Mouse (Mus musculus) embryonic fibroblast, embryonic 13.5 days (primary cell): ENCODE results near the gene Psmg4. TPM values are rescaled to one million over a fixed set of nuclear protein-coding genes. Genes with fewer than 3 reads are reported as not detected.

Experiments used
- H3K27ac ChIP-seq: 2 replicates; pipeline ENCODE4 v1.5.1; 2012; ENCODE audit warnings: low read length, control low read depth, inconsistent platforms; ENCODE audit not compliant: insufficient read depth
- H3K4me1 ChIP-seq: 2 replicates; pipeline ENCODE4 v1.6.1; 2011; ENCODE audit warnings: low read length; ENCODE audit not compliant: control insufficient read depth, insufficient read depth
- H3K4me3 ChIP-seq: 2 replicates; pipeline ENCODE4 v1.5.1; 2011; ENCODE audit warnings: mild to moderate bottlenecking, control low read depth, low read length; ENCODE audit not compliant: insufficient read depth
- CTCF ChIP-seq: IDR thresholded peaks from 2 replicates; pipeline ENCODE4 v1.5.1; 2011; ENCODE audit warnings: mild to moderate bottlenecking, control low read depth, low read length, moderate library complexity, borderline replicate concordance; ENCODE audit not compliant: insufficient read depth
- POLR2A ChIP-seq: IDR thresholded peaks from 2 replicates; pipeline ENCODE4 v1.6.1; 2011; ENCODE audit warnings: low read depth, mild to moderate bottlenecking, control low read depth, low read length, moderate library complexity
- polyA plus RNA-seq: library from polyadenylated mRNA; stranded (reverse); fragments of >200 nt; gene quantifications from 2 replicates; pipeline ENCODE4 v1.2.4, GENCODE M21; 2011; ENCODE audit warnings: low read depth; ENCODE audit not compliant: missing spikeins, insufficient read length

The Psmg4 gene
- polyA plus RNA-seq, 1 experiment: 18.5 TPM

DNA sequence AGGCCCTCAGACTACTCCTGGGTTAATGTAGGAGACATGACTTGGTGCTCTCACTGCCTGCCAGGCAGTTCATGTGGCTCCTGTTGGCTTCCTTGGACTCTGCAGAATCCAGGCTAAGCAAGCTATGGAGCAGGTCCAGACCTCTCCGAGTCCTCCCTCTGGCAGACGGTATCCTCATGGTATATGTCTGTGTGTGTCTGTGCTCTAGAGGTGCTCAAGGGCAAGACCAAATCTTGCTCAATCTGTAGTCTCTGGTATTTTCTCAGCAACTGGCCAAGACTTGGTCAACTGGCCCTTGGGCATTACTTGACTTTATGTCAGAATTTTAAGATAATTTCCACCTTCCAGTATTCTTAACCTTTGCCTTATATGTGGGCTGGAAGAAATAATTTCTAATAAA is 22.6 kb downstream of the Psmg4 start:
- TF ChIP-seq POLR2A: no peak
- TF ChIP-seq CTCF: no peak

DNA sequence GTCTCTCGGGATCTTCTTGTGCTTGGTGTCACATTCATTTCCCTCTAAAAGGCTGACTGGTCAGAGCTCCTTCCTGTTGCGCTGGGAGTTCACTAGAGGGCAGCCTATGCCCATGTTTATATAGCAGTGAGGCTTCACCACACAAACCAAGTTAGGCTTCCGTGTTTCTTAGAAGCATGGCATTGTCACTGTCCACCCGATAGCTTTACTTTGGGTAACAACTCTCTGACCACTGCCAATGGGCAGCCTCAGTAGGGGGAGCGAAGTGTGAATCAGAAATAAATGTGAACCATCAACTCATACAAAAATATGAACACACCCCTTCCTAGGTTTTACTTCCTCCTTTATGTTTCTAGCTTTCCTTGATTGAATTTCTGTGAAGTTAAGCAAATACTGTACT is 24.8 kb downstream of the Psmg4 start:
- TF ChIP-seq POLR2A (no peak), CTCF (peak; percentile 69; the same call in 1 of the 2 replicates)
- Histone ChIP-seq H3K4me3 (no peak overlapping the region), H3K4me1 (peaks cover 2% of the 10 kb centered on the region; the same call in 1 of the 2 replicates), H3K27ac (no peak overlapping the region)

More for the DNA sequence above, 22.6 kb downstream of the Psmg4 start:
- Histone ChIP-seq H3K4me3 (no peak overlapping the region), H3K27ac (no peak overlapping the region), H3K4me1 (no peaks in the 10 kb centered on the region; the same call in 1 of the 2 replicates)

DNA sequence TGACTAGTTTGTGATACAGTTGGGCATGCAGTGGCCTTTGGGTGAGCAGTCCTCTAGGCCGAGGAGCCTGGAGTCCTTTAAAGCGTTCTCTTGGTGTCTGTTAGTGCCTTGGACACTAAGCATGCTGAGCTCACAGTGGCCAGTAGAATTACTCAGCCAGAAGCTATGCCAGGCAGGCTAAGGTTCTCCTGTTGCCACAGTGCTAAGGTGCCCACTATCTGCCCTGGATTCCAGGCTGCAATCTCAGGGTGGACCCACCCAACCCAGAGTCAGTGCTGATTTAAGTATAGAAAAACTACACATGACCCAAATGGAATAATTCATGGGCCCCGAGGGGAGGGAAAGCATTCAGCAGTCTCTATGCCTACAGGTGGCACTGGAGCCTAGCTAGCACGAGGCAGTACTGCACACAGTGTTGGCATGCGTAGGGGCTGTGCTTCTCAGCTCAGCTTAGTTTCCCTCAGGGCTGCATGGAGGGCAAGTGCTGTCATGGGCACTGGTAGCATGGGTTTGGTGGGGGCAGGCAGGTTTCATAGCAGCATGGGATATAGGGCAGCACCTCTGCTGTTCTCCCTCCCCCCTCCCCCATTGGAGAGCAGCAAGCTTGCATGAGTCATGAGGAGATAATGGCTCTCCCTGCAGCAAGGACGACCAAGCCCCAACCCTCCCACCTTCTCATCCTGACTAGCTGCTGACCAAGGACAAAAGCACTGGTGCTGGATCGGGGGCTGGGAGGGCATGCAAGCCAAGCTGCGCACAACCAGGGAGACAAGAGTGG is 29.8 kb downstream of the Psmg4 start:
- H3K27ac ChIP-seq: no peak overlapping the region
- no peak overlapping the region for H3K4me3 ChIP-seq
- H3K4me1 ChIP-seq: peaks cover 2% of the 10 kb centered on the region; the same call in 1 of the 2 replicates
- no peak for TF ChIP-seq POLR2A
- TF ChIP-seq CTCF: peak; percentile 52; the same call in 1 of the 2 replicates

DNA sequence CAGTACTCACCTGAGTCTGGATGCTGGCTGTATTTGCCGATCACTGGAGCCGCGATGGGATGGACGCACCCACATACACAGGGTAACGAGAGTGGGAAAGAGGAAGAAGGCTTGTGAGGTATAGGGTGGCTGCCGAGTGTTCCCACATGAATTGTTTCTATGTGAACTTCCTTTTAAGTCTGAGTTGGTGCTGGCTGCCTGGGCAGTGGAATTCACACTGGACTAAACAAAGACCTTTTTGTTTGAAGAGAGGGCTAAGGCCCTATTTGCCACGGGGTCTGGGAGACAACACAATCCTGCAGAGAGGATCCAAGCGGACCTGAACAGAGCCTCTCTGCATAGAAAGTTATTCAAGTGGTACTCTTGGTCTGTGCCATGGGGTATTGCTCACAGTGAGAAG is 30.6 kb downstream of the Psmg4 start:
- peaks cover 2% of the 10 kb centered on the region; the same call in 1 of the 2 replicates for H3K4me1 ChIP-seq
- H3K4me3 ChIP-seq: no peak overlapping the region
- no peak overlapping the region for H3K27ac ChIP-seq
- no peak for TF ChIP-seq CTCF
- no peak for TF ChIP-seq POLR2A

DNA sequence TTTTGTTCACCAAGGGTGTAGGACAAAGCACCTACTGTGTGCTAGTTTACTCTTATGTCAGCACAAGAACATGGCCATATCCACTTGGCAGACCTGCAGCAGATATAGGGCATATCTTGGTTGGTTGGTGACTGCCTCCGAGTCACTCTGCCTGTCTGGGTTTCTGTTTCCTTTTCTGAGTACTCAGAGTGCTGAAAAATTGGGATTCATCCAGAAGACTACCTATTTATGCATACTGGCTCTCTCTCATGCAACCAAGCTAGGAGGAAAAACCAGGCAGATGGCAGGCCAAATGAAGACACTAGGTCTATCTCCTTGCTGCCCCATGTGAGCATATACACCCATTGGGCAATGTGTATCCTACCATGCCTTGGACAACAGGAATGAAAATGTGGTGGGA is 32.9 kb downstream of the Psmg4 start:
- TF ChIP-seq POLR2A (no peak), CTCF (no peak)
- no peak overlapping the region for H3K27ac ChIP-seq
- H3K4me3 ChIP-seq: no peak overlapping the region
- no peaks in the 10 kb centered on the region; the same call in 1 of the 2 replicates for H3K4me1 ChIP-seq

DNA sequence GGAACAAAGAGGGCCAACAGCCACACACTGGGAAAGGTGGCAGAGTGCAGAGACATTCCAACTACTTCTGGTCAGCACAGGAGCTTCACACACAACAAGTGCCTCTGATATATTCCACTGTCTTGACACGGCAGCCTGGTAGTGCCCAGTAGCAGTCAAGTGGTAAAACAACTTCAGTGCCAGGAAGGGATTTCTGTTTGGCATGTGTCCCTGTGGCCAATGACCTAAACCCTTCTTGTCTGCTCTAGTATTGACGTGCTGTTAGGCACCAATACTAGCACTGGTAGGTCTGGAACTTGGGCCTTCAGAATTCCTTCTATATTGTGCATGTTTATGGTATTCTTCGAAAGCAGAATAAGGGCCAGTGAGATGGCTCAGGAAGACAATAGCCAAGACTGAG is 42.5 kb downstream of the Psmg4 start:
- no peak overlapping the region for H3K27ac ChIP-seq
- TF ChIP-seq CTCF (no peak), POLR2A (no peak)
- H3K4me3 ChIP-seq: no peak overlapping the region
- no peaks in the 10 kb centered on the region for H3K4me1 ChIP-seq

DNA sequence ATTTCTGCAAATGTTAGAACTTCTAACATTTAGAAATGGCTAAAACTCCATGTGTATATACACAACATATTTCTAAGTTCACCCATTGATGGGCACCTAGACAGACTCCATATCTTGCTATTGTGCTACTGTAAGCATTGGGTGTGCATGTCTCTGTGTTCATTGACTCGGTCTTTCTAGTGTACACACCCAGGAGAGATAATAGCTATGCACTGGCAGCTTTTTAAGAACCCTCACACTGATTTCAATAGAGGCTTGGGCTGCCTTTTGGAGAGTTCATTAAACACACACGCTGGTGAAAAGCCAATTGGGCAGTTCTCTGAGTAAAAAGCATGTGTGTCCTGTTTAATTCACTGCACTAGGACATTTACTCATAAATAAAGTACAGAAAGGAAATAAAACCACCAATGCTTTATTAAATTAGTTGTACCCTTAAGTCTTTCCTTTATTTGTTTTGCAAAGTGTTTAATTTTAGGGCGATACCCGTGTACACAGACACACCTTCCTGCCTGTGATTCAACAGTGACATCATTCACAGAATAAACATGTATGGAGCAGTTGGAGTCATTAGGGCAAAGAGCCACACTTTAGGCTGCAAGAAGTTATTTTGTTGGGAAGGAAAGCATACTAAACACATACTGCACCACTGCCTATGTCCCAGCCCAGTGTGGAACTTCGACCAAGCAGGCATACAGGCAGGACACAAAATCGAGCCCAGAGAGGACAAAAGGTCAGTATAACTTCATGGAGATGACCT is 45.1 kb downstream of the Psmg4 start:
- Histone ChIP-seq H3K4me3 (no peak overlapping the region), H3K4me1 (no peaks in the 10 kb centered on the region), H3K27ac (no peak overlapping the region)
- TF ChIP-seq POLR2A: no peak
- no peak for TF ChIP-seq CTCF

DNA sequence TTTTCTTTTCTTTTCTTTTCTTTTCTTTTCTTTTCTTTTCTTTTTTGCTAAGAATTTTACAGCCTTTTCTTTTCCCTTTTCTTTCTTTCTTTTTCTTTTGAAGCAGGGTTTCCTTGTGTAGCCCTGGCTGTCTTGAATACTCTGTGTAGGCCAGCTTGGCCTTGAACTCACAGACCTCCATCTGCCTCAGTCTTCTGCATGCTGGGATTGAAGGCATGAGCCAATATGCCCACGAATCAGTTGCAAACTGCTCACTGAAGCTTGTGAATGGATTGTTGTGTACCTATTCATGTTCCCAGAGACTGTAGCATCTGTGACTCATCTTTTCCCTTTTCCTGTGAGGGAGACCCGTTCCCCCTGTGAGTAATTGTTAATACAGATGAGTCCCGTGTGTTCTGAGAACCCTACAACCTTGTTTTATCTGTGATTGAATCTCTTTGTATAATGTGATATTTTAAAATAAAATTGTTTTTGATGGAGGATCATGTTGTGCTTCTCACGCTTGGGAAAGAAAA is 48.6 kb downstream of the Psmg4 start:
- H3K27ac ChIP-seq: no peak overlapping the region
- H3K4me1 ChIP-seq: no peaks in the 10 kb centered on the region
- no peak overlapping the region for H3K4me3 ChIP-seq
- TF ChIP-seq CTCF: no peak

DNA sequence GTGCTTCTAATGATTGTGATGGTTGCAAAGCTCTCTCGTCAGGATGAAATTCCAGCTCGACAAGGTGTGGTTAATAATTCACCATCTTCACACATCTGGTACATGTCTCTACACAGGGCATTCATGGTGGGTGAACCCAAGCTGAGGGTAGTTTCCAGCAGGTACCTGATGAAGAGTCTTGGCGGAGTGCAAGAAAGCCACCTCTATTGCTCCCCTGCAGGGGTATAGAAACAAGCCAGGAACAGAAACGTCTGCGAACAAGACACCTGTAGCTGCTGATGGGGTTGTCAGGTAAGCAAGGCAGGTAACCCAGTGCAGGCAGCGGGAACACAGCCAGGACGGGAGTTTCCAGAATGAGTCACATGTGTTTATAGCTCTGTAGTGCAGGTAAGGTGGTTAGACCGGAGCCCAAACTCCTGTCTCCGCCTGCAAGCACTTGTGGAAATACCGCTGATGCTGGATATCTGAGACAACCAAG is 50.0 kb downstream of the Psmg4 start:
- no peak overlapping the region for H3K4me3 ChIP-seq
- TF ChIP-seq POLR2A: no peak
- no peak for TF ChIP-seq CTCF
- H3K27ac ChIP-seq: no peak overlapping the region
- no peaks in the 10 kb centered on the region for H3K4me1 ChIP-seq

DNA sequence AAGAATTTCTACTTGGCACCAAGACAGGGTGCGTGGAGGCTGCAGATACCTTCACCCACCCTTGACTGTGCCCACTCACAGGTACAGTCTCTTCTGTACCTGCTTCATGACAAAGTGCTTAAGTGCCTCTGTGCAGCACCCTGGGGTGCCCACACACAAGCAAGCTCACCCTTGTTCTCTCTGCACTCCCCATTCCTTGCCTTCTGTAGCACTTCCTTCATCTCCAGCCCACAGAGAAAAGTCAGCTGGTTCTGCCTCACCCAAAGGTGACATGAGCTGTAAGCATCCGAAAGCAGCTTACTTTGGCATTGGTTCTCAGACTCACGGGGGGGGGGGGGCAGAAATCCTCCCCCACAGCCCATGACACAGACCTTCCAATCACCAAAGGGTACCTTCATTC is 52.1 kb downstream of the Psmg4 start:
- Histone ChIP-seq H3K4me3 (no peak overlapping the region), H3K27ac (no peak overlapping the region), H3K4me1 (no peaks in the 10 kb centered on the region)
- TF ChIP-seq POLR2A (no peak), CTCF (no peak)

DNA sequence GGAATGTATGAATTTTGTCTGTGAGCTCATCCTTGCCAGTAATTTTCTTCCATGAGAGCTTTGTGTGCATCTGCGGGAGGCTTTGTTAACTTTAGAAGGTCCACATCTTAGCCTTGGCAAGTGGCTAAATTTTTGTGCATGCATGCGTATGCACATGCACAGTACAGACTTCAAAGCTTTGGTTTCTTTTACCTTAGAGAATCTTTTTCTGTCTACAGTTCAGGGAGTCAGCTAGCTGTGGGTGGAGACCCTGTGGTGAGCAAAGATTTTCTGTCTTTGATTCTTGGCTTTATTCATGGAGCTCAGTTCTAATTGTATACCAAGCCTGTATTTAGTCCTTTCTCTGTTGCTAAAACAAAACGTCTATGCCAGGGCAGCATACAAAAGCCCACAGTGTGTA is 56.0 kb downstream of the Psmg4 start:
- no peak overlapping the region for H3K4me3 ChIP-seq
- H3K27ac ChIP-seq: no peak overlapping the region
- TF ChIP-seq CTCF (no peak), POLR2A (no peak)
- H3K4me1 ChIP-seq: no peaks in the 10 kb centered on the region
